Mouse (Mus musculus) heart, postnatal 10 days (tissue): Measurements from ENCODE around the gene Vcan. TPM values are rescaled to one million over a fixed set of nuclear protein-coding genes. Genes with fewer than 3 reads are reported as not detected.
A peak's percentile ranks its signal among the peaks of the same experiment; 100 is the strongest.
"Not testable (repeated sequence)": the region's sequence is repeated elsewhere in the genome, so short reads cannot be mapped to it uniquely, and the experiment has no call there.

Experiments
- DNase-seq, 2 experiments: peaks; one replicate each; pipeline ENCODE4 v3.0.0; 2021
- intact Hi-C: fragments of 180-260 bp; cut with DNase I; formaldehyde crosslinking; loops from one replicate; pipeline ENCODE4 v1.15.1; 2025
- total RNA-seq, 2 experiments: library from RNA; stranded (reverse); gene quantifications; 2 replicates each; pipeline ENCODE4 v1.2.3; 2021

The Vcan gene
- 10 to 100 TPM; 51.5 to 53.2 TPM for total RNA-seq

- peak; percentile 59 to 72 for DNase-seq
- intact Hi-C loops = loop anchor here (2.0 to 5.0 kb wide), 3 partner anchors 345 to 1095 kb away; partner anchors contain the start of genes Tmem167 and Xrcc4
Observed at GRCm38 (mm10) chr13:89741766-89742685, at the start of gene Vcan. Gene Vcan (minus strand): TSS chr13:89742509.

DNA sequence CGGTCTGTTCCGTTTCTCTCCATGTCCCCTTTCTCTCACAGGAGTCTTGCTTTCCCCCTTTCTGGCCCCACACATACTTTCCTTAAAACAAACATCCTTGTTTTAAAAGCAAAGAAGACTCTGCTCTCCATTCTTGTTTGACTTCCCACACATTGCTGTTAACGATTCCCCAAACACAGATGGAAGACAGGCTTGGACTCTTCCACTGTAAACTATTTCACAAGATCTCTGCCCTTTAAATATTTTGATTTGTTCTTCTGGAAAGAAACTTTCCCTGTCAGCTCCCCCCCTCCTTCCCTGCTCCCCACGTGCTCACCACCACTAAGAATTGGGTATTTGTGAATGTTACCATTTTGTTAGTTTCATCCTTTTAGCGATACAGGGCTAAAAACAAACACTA, 49.2 kb upstream of the Vcan start:
- no peak for DNase-seq
- intact Hi-C loops = no loop called here

GRCm38 (mm10) chr13:89782886-89783285, 40.6 kb upstream of the Vcan start:
- intact Hi-C loops = loop anchor here (10.0 kb wide), 1 partner anchor 962 kb away; no protein-coding TSS in a partner anchor
- no peak for DNase-seq

DNA sequence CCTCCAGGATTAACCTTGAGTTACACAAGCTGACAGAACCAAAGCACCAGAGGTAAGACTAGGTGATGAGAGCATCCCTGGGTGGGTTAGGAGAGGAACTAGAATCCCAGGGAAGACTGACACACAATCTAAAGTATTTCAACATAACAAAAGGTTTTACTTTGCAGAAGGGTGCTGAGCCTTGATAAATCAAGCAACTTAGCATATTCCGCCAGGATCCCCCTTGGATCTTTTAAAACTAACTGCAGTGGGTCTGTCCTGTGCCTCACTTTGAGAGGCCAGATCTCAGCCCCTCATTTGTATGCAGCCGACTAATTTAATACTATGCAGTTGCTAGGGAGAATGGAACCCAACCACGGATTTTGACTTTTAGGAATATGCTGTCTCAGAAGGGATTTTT, 38.0 kb upstream of the Vcan start:
- no peak for DNase-seq
- intact Hi-C loops = loop anchor here (10.0 kb wide), 1 partner anchor 965 kb away; no protein-coding TSS in a partner anchor

DNA sequence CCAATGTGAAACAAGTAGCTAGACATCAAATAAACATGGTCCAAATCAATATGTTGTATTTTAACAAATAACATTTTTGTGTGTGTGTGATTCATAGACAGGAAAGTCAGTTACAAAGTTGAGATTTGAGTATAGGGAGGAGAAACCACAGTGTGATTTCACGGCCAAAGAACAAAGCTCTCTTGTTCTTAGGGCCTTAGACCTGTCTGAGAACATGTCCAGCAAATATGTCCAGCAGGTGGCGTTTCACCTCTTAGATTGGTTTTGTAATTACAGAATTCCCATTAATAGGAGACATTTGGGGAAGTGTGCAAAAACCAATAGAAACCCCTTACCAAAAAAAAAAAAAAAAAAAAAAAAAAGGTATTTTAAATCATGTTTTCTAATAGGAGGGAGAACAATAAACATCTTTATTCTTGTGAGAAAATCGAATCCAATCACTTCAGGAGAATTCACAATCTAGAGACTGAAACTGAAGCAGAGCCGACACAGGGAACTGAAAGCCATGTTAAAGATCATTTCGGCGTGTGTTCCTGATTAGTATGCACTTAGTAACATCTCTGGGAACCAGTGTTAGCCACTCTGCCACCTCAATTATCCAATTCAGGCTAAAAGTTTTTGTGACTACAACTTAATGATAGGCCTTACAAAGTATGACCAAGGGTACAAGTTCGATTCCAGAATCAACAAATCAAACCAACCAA, 37.1 kb upstream of the Vcan start:
- intact Hi-C loops = loop anchor here (1.0 to 5.0 kb wide), 4 partner anchors 112 to 1107 kb away; no protein-coding TSS in a partner anchor
- peak; percentile 65 to 79 for DNase-seq

- DNase-seq = no peak
- intact Hi-C loops = loop anchor here (5.0 kb wide), 2 partner anchors 110 to 740 kb away; no protein-coding TSS in a partner anchor
Observed at GRCm38 (mm10) chr13:89777764-89778163, 35.5 kb upstream of the Vcan start.

DNA sequence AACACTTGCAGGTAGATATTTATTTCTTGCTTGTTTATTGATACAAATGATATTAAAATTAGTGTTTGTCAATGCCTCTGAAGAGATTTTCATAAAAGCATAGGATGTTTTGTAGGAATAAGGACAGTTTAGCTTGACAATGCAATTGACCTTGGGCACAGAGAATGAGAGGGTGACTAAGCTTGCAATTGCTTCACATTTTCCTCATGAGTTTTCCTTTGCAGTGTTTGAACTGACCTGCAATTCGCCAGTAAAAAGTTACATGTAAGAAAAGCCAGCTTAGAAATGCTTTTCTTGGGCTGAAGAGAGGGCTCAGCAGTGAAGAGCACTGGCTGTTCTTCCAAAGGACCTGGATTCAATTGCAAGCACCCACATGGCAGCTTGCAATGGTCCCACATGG, 34.8 kb upstream of the Vcan start:
- no peak for DNase-seq
- intact Hi-C loops = loop anchor here (5.0 kb wide), 2 partner anchors 110 to 740 kb away; no protein-coding TSS in a partner anchor

- DNase-seq = no peak
- intact Hi-C loops = no loop called here
Observed at GRCm38 (mm10) chr13:89766551-89766950, 24.2 kb upstream of the Vcan start.

DNA sequence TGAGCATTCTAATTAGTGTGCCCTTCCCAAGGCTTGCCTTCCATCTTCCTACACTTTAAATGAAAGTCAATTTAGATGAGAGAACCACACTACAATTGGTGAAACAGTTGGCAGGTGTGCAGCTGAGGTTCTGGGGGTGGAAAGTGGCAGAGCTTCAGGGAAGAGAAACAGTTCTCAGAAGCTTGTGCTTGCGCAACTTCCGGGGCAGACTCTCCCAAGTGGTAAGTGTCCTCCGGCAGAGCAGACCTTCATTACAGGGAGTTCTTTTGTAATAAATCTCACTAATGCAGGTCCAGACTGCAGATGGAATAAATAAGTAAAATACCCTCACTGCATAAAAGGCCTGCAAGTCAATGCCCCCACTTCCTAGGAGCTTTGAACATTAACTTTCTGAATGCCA, 23.7 kb upstream of the Vcan start:
- DNase-seq = no peak

DNA sequence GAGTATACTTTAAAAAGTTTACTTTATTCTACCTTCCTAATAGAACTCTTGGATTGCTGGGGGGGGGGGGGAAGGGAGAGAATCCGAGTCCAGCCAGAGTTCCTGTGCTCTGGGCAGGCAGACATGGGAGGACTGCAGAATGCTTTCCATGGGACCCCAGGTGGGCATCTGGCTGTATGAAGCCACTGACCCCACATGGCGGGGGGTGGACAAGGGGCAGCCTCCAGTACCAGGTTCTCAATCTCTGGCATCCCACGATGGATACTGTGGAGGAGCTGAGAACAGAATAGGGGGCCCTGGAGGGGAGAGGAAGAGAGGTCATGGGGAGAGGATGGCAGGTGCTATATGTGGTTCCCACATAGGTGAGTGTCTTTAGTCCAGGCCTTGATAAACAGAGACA, 20.0 kb upstream of the Vcan start:
- DNase-seq = no peak
- intact Hi-C loops = no loop called here

More for the DNA sequence above, 23.7 kb upstream of the Vcan start:
- intact Hi-C loops = no loop called here

GRCm38 (mm10) chr13:89756347-89756746, 14.0 kb upstream of the Vcan start:
- intact Hi-C loops = no loop called here
- no peak for DNase-seq

GRCm38 (mm10) chr13:89750562-89750961, 8.3 kb upstream of the Vcan start:
- intact Hi-C loops, DNase-seq: not testable (repeated sequence)

- no peak for DNase-seq
- intact Hi-C loops = loop anchor here (5.0 kb wide), 1 partner anchor 344 kb away; the partner anchor contains the start of genes Tmem167 and Xrcc4
Observed at GRCm38 (mm10) chr13:89743201-89743600, 892 bp upstream of the Vcan start.

DNA sequence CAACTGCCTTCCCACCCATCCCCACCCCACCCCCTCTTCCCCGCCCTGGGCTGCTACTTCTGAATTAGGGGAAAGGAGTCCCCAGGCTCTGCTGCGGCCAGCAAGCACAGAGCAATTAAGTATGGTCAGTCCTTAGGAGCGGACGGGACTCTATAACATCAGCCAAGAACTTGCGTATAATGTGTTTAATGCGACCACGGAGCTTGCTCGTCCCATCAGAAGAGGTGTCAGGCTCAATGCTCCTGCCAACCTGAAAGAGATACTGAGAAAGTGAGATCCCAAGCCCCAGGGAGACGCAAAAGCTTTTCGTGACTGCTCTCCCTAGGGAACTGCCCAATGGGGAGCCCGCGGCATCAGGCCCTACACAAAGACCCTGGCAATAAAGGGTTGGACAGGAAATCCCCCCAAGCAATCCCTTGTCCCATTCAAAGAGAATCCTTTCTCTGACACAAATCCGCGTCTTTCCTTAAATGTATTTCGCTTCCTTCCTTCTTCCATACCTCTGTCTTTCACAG, 434 bp upstream of the Vcan start:
- intact Hi-C loops = loop anchor here (5.0 kb wide), 1 partner anchor 345 kb away; the partner anchor contains the start of genes Tmem167 and Xrcc4

GRCm38 (mm10) chr13:89741116-89741551, 1.2 kb downstream of the Vcan start:
- intact Hi-C loops = loop anchor here (2.0 to 5.0 kb wide), 3 partner anchors 346 to 1096 kb away; partner anchors contain the start of genes Tmem167 and Xrcc4

More for the DNA sequence above, 434 bp upstream of the Vcan start:
- peak in 1 of 2 experiments; percentile 9 for DNase-seq

GRCm38 (mm10) chr13:89740243-89741115, 1.8 kb downstream of the Vcan start:
- intact Hi-C loops = loop anchor here (2.0 to 5.0 kb wide), 3 partner anchors 347 to 1096 kb away; partner anchors contain the start of genes Tmem167 and Xrcc4
- DNase-seq = peak; percentile 84

More at GRCm38 (mm10) chr13:89741116-89741551, 1.2 kb downstream of the Vcan start:
- peak; percentile 52 to 64 for DNase-seq

- intact Hi-C loops = loop anchor here (2.0 to 5.0 kb wide), 3 partner anchors 348 to 1097 kb away; partner anchors contain the start of genes Tmem167 and Xrcc4
- no peak for DNase-seq
Observed at GRCm38 (mm10) chr13:89739696-89740242, 2.5 kb downstream of the Vcan start.

GRCm38 (mm10) chr13:89738776-89739695, 3.3 kb downstream of the Vcan start:
- intact Hi-C loops = no loop called here
- DNase-seq = peak; percentile 90 to 93
